Mouse (Mus musculus) cortical plate, adult 2 months (tissue): ENCODE results near the gene Git1. TPM values are rescaled to one million over a fixed set of nuclear protein-coding genes. Genes with fewer than 3 reads are reported as not detected.

Experiments used
- H3K27ac ChIP-seq: fragments of 200-500 bp; 2 replicates; pipeline ENCODE4 v1.5.1; 2012; ENCODE audit warnings: low read length, control low read depth, inconsistent platforms; ENCODE audit not compliant: insufficient read depth
- H3K4me1 ChIP-seq: fragments of 200-500 bp; 2 replicates; pipeline ENCODE4 v1.6.1; 2011; ENCODE audit warnings: low read length; ENCODE audit not compliant: control insufficient read depth, insufficient read depth
- H3K4me3 ChIP-seq: fragments of 200-500 bp; 2 replicates; pipeline ENCODE4 v1.5.1; 2011; ENCODE audit warnings: mild to moderate bottlenecking, low read length, control low read depth; ENCODE audit not compliant: insufficient read depth
- CTCF ChIP-seq: fragments of 200-500 bp; IDR thresholded peaks from 2 replicates; pipeline ENCODE4 v1.5.1; 2011; ENCODE audit warnings: mild to moderate bottlenecking, control low read depth, low read length; ENCODE audit not compliant: insufficient read depth; ENCODE audit errors: extremely low read depth
- POLR2A ChIP-seq: fragments of 200-500 bp; IDR thresholded peaks from 2 replicates; pipeline ENCODE4 v1.6.1; 2011; ENCODE audit warnings: mild to moderate bottlenecking, low read length, control low read depth; ENCODE audit not compliant: insufficient read depth; ENCODE audit errors: extremely low read depth
- polyA plus RNA-seq: library from polyadenylated mRNA; depleted of rRNA; stranded (reverse); fragments of >200 nt; gene quantifications from 2 replicates; pipeline ENCODE4 v1.2.3, GENCODE M21; 2012; rRNA removed

The Git1 gene
- polyA plus RNA-seq, 1 experiment, result 204 TPM

GRCm38 (mm10) chr11:77530862-77531261 lies 37.5 kb downstream of the Git1 start:
- H3K4me3 ChIP-seq, result no peak overlapping the region
- H3K4me1 ChIP-seq, result no peaks in the 10 kb centered on the region
- H3K27ac ChIP-seq, result no peak overlapping the region
- TF ChIP-seq CTCF (no peak), POLR2A (no peak)

- TF ChIP-seq CTCF (no peak), POLR2A (no peak)
- Histone ChIP-seq H3K27ac (no peak overlapping the region), H3K4me1 (no peaks in the 10 kb centered on the region), H3K4me3 (no peak overlapping the region)
Measured at GRCm38 (mm10) chr11:77532202-77532846, 39.0 kb downstream of the Git1 start.

GRCm38 (mm10) chr11:77545261-77545660 lies 51.9 kb downstream of the Git1 start:
- no peak for TF ChIP-seq POLR2A
- no peak for TF ChIP-seq CTCF
- H3K4me3 ChIP-seq, result no peak overlapping the region
- no peaks in the 10 kb centered on the region for H3K4me1 ChIP-seq
- no peak overlapping the region for H3K27ac ChIP-seq

Other genes starting within 250 kb of the Git1 start
- gene Coro6, start 31.2 kb upstream of the Git1 start, polyA plus RNA-seq, result 154 and 169 TPM in 2 replicates
- gene Ankrd13b, start 3.9 kb upstream of the Git1 start, polyA plus RNA-seq, result 150 and 151 TPM in 2 replicates
- gene Abhd15, start 21.6 kb downstream of the Git1 start, polyA plus RNA-seq, result 0.64 and 0.77 TPM in 2 replicates
- gene Trp53i13, start 22.4 kb downstream of the Git1 start, polyA plus RNA-seq, result 6.8 and 7.2 TPM in 2 replicates
- not detected in 2 replicates for gene Gm10392, start 25.6 kb downstream of the Git1 start, polyA plus RNA-seq
- 29.7 and 29.9 TPM in 2 replicates for gene Taok1, start 114.3 kb downstream of the Git1 start, polyA plus RNA-seq
- gene Nufip2, start 192.6 kb downstream of the Git1 start, polyA plus RNA-seq, result 15.4 and 17.2 TPM in 2 replicates
- not detected in 2 replicates for gene Cryba1, start 231.7 kb downstream of the Git1 start, polyA plus RNA-seq